Mouse (Mus musculus): ENCODE measurements around the gene Wbp2nl. TPM values are rescaled to one million over a fixed set of nuclear protein-coding genes. Genes with fewer than 3 reads are reported as not detected.

The Wbp2nl gene
- polyA plus RNA-seq (2012; rRNA removed): 0.13 and 0.66 TPM in 2 replicates

DNA sequence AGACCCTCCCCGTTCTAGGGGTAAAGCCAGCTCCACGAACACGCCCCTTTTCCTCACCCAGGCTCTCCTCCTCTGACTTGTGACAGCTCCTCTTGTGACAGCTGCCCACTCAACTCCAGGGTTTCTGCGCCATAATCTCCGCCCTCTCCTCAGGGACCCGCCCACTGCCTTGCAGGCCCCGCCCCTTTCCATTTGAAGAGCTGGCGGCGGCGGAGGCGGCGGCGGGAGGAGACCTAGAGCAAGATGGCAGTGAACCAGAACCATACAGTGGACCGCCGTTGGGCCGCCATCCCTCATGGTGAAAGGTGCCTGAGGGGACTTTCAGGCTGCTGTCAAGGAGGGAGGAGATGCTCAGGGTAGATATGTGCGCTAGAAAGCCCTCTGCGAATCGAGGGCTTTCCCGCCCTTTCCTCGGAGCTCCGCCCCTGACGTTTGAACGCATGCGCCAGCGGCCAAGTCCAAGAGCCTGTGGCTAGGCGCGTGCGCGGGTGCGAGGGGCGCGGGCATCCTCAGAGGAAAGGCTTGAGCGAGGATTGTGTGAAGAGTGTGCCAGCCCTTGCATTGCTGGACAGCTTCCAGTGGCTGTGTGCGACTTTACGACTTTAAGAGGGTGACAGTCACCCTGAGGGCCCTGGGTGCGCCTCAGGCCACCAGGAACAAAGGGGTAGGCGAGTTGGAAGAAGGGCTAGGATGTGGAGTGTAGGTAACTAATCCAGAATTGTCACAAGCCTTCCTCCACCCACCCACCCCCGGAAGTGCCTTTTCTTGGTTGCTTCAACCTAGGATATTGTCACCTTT is at the start of gene Wbp2nl:
Wbp2nl (plus strand) TSS at position 191 of the 798 bp plus-strand sequence.

DNA sequence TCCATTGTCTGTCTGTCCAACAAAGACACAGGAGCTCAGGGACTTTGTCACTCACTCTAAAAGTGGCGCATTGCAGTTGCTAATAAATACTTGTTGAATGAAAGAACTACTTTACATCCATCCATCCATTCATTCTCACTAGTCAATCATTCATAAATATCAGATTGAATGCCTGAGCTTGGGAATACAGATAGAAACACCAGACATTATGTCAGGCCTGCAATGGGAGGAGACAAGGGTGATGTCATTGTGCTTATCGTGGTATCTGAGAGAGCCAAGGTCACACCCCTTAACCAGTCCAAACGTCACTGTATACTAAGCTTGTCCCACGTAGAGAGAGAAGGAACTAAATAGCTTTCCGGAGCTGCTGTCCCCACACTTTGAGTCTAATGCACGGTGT is 46.7 kb upstream of the Wbp2nl start, which contains the start of gene 1500009C09Rik:
1500009C09Rik (plus strand) TSS at position 301 of the 400 bp plus-strand sequence.

DNA sequence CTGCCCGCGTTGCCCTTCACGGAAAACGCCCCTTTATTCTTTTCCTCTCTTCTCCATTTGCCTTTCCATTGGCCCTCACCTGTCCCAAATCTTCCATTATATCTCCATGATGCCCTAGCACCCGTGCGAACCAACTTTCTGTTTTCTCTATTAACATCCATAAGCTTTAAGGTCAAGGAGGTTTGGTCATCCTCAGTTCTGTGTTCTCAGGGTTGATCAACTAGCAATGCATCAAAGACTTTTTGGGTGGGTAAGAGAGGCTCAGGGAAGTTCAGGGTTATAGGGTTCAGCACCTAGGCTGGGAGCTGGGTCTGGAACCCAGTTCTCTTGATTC is 24.2 kb upstream of the Wbp2nl start, which contains the start of gene Sept3:
Sept3 (plus strand) TSS at position 301 of the 334 bp plus-strand sequence.

DNA sequence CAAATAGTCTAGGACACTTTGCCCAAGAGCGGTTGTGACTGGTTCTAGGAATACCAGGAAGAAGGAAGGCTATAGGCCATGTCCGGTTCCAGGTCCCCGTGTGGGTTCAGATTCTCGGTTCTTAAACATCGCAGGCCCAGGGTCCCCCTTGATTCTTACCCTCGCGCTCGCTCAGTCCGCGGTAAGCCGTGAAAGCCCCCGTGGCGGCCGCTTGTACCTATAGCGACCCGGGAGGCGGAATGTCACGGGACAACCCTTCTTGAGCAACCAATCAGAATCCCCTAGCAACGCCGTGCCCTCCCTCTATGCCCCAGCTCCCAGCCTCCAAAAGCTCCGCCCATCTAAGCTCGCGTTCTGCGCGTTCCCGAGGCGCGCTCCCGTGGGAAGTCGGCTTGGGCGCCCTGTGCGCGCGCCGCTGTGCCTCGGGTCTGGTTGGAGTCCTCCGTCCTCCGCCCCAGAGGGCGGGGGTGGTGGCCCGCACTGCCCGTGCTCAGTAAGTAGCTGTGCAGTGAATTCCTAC is 39.9 kb downstream of the Wbp2nl start, which contains the start of the genes Naga, Pheta2 and Smdt1:
Naga (minus strand) TSS at position 333 of the 520 bp plus-strand sequence.
Pheta2 (plus strand) TSS at position 350 of the 520 bp plus-strand sequence.
Smdt1 (plus strand) TSS at position 367 of the 520 bp plus-strand sequence.

DNA sequence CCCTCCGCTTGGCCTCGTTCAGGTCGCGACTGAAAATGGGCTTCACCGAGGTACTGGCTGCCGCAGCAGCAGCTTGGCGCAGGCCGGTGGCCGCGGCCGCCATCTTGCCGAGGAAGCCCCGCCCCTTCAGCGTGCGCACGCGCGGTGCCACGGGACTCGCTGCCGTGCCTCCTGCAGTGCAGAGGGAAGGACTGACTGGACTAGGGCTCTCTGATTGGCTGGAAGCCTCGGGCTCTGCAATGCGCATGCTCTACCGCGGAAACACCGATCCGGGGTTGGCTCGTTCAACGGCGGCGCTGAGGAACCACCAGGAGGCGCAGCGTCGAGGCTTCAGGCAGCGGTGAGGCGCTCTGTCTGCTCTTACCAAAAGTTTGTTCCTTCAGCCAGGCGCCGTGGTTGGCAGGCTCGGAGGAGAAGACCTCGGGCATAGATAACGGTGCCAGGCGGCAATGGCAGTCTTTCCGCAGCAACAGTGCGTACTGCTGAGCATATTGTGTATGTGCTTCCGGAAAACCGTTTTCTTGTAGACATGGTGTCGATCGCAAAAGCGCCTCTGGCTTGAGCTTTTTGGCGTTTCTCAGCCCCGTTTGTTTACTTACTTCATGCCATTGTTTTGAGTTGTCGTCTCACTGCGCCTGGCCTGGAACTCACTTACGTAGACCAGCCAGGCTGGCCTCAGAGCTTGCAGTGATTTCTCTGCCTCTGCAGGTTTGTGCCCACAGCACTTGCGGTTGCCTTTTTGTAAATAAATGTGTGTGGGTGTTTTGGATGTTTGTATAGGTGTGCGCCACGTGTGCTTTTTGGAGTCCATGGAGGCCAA is 55.6 kb downstream of the Wbp2nl start, which contains the start of gene Ndufa6:
Ndufa6 (minus strand) TSS at position 197 of the 820 bp plus-strand sequence.

Other genes with a start within 250 kb of the Wbp2nl start
- not detected in 2 replicates for gene 4930407I10Rik, start 239.8 kb upstream of the Wbp2nl start, polyA plus RNA-seq (2012; rRNA removed)
- gene Mei1, start 229.0 kb upstream of the Wbp2nl start, polyA plus RNA-seq (2012; rRNA removed): not detected in 2 replicates
- 9.7 and 10.2 TPM in 2 replicates for gene Ccdc134, start 171.0 kb upstream of the Wbp2nl start, polyA plus RNA-seq (2012; rRNA removed)
- gene Srebf2, start 151.8 kb upstream of the Wbp2nl start, polyA plus RNA-seq (2012; rRNA removed): 273 and 329 TPM in 2 replicates
- 0.20 and 0.28 TPM in 2 replicates for gene Shisa8, start 86.1 kb upstream of the Wbp2nl start, polyA plus RNA-seq (2012; rRNA removed)
- gene Tnfrsf13c, start 74.6 kb upstream of the Wbp2nl start, polyA plus RNA-seq (2012; rRNA removed): 2.9 and 7.8 TPM in 2 replicates
- 18.0 and 25.1 TPM in 2 replicates for gene Cenpm, start 54.2 kb upstream of the Wbp2nl start, polyA plus RNA-seq (2012; rRNA removed)
- gene 1500009C09Rik, start 46.6 kb upstream of the Wbp2nl start, polyA plus RNA-seq (2012; rRNA removed): 0.09 TPM in 2 replicates
- 0.57 and 0.87 TPM in 2 replicates for gene Sept3, start 24.1 kb upstream of the Wbp2nl start, polyA plus RNA-seq (2012; rRNA removed)
- 385 and 410 TPM in 2 replicates for gene Naga, start 40.0 kb downstream of the Wbp2nl start, polyA plus RNA-seq (2012; rRNA removed)
- gene Pheta2, start 40.0 kb downstream of the Wbp2nl start, polyA plus RNA-seq (2012; rRNA removed): 0.95 and 1.2 TPM in 2 replicates
- 259 and 323 TPM in 2 replicates for gene Smdt1, start 40.0 kb downstream of the Wbp2nl start, polyA plus RNA-seq (2012; rRNA removed)
- gene Ndufa6, start 55.4 kb downstream of the Wbp2nl start, polyA plus RNA-seq (2012; rRNA removed): 457 and 560 TPM in 2 replicates
- gene Cyp2d22, start 81.3 kb downstream of the Wbp2nl start, polyA plus RNA-seq (2012; rRNA removed): 55.6 and 68.7 TPM in 2 replicates
- 0.09 and 0.22 TPM in 2 replicates for gene Cyp2d11, start 95.1 kb downstream of the Wbp2nl start, polyA plus RNA-seq (2012; rRNA removed)
- gene Cyp2d10, start 108.2 kb downstream of the Wbp2nl start, polyA plus RNA-seq (2012; rRNA removed): 103 and 104 TPM in 2 replicates
- 48.4 and 53.8 TPM in 2 replicates for gene Cyp2d9, start 134.5 kb downstream of the Wbp2nl start, polyA plus RNA-seq (2012; rRNA removed)

All from colon, adult 2 months (tissue).